9 mouse cellular contexts compared by ENCODE assay signal in the genomic region with DNA sequence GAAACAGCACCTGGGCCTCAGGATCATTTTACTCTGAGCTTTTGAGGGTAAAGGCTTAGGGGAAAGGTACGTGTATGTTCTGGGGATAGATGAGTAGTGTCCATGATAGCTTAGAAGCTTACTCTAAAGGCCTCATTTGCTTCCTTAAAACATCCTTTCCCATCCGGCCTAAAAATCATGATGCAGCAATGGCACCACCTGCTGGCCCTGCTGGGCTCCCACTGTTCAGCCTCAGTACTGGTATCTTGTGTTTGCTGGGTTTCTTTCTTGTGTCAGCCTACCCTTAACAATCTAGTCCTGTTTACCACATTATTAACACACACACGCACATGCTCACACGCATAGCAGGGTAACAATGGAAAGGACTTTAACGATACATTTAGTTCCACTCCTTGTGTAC. TPM values are rescaled to one million over a fixed set of nuclear protein-coding genes. Genes with fewer than 3 reads are reported as not detected.
A peak's percentile ranks its signal among the peaks of the same experiment; 100 is the strongest.
DNase-seq lines count a peak whose midpoint lies in the region; ATAC-seq and TF ChIP-seq lines count a peak whose summit lies in the region.
"Had no signal": no experiment of that assay in that cellular context is flagged by ENCODE, and none has a peak within 500 bp of the region (broad histone marks: within the 10 kb centered on the region; RNA-seq: fewer than 3 reads in every experiment).

No protein-coding gene starts in this region.

- DNase-seq in CH12.LX (ENCODE audit: extremely low read depth): peak; percentile 68
- peak; percentile 43 for DNase-seq in adrenal gland, adult 8-10 months
- peak; percentile 68 for DNase-seq in embryonic facial prominence, embryonic 11.5 days (ENCODE audit: low spot score)
- DNase-seq in heart, postnatal 14 days: peak; percentile 69 to 78
- peak; percentile 84 for DNase-seq in layer of hippocampus, adult 11-12 months (ENCODE audit: low spot score)
- peak; percentile 87 for DNase-seq in lung, embryonic 14.5 days
- DNase-seq in urinary bladder, postnatal 25 days (ENCODE audit: low spot score): peak; percentile 43

- ATAC-seq in embryonic facial prominence, embryonic 11.5 days (replicated peaks; ENCODE audit: insufficient number of reproducible peaks, low FRiP score, low TSS enrichment, low read depth): peak; percentile 52; the same call in 1 of the 2 replicates
- peak; percentile 86 for ATAC-seq in lung, embryonic 14.5 days (ENCODE audit: insufficient read depth)
- peak; percentile 86 for ATAC-seq in neutrophil, adult 5-6 weeks (ENCODE audit: extremely low read depth, insufficient number of reproducible peaks, low FRiP score, poor library complexity, severe bottlenecking)

- H3K4me3 ChIP-seq in CH12.LX (replicated peaks in 1 of 3; ENCODE audit: low read depth in 2 of 3, low read length in 2 of 3, poor library complexity in 1 of 3): no peak overlapping the region
- no peak overlapping the region for H3K4me3 ChIP-seq in embryonic facial prominence, embryonic 11.5 days (ENCODE audit: low read depth, low read length)
- H3K4me3 ChIP-seq in lung, embryonic 14.5 days (ENCODE audit: low read depth, low read length): no peak overlapping the region
- H3K4me3 ChIP-seq: heart, embryonic 13.5 days had no signal

- H3K9ac ChIP-seq in CH12.LX (ENCODE audit: insufficient read depth, low read depth): no peak overlapping the region
- H3K9ac ChIP-seq in embryonic facial prominence, embryonic 11.5 days (replicated peaks; ENCODE audit: low read length): no peak overlapping the region
- no peak overlapping the region for H3K9ac ChIP-seq in lung, embryonic 14.5 days
- H3K9ac ChIP-seq: heart, embryonic 13.5 days had no signal

- TF ChIP-seq POLR2A in CH12.LX (IDR thresholded peaks at IDR 0.05; ENCODE audit: low read depth, low read length): no peak

- peak; percentile 62 to 96 for TF ChIP-seq CTCF in CH12.LX (conservative IDR thresholded peaks at IDR 0.05 in 1 of 2, IDR thresholded peaks at IDR 0.05 in 1 of 2; ENCODE audit: low read depth in 2 of 2, low read length in 2 of 2)
- TF ChIP-seq CTCF in lung, embryonic 14.5 days (IDR thresholded peaks at IDR 0.05; ENCODE audit: low read depth): peak; percentile 89

- peak; percentile 95 for TF ChIP-seq RAD21 in CH12.LX (IDR thresholded peaks at IDR 0.05; ENCODE audit: low read depth, low read length)

- H3K9me3 ChIP-seq in CH12.LX (replicated peaks; ENCODE audit: low read length): no peaks in the 10 kb centered on the region
- no peaks in the 10 kb centered on the region for H3K9me3 ChIP-seq in embryonic facial prominence, embryonic 11.5 days (replicated peaks; ENCODE audit: control insufficient read depth, low read length)
- no peaks in the 10 kb centered on the region for H3K9me3 ChIP-seq in lung, embryonic 14.5 days (ENCODE audit: low read depth, low read length)
- H3K9me3 ChIP-seq: heart, embryonic 13.5 days had no signal

- no peaks in the 10 kb centered on the region for H3K36me3 ChIP-seq in CH12.LX (replicated peaks in 1 of 2; ENCODE audit: control insufficient read depth in 1 of 2, insufficient read depth in 1 of 2, low read length in 1 of 2)
- no peaks in the 10 kb centered on the region for H3K36me3 ChIP-seq in embryonic facial prominence, embryonic 11.5 days (replicated peaks; ENCODE audit: control insufficient read depth, insufficient read depth, low read depth, low read length)
- no peaks in the 10 kb centered on the region for H3K36me3 ChIP-seq in lung, embryonic 14.5 days (ENCODE audit: insufficient read depth)

- no peak overlapping the region for H3K27ac ChIP-seq in CH12.LX (ENCODE audit: insufficient read depth, low read depth)
- no peak overlapping the region for H3K27ac ChIP-seq in embryonic facial prominence, embryonic 11.5 days (replicated peaks; ENCODE audit: low read depth, low read length)
- H3K27ac ChIP-seq in lung, embryonic 14.5 days (ENCODE audit: low read depth): no peak overlapping the region
- H3K27ac ChIP-seq: heart, embryonic 13.5 days had no signal

- peaks cover 0 to 15% of the 10 kb centered on the region in 2 experiments; a peak in 2 of 4 replicates for H3K4me1 ChIP-seq in CH12.LX (ENCODE audit: control insufficient read depth in 1 of 2, insufficient read depth in 2 of 2)
- H3K4me1 ChIP-seq in embryonic facial prominence, embryonic 11.5 days (ENCODE audit: control insufficient read depth, insufficient read depth, low read length): no peaks in the 10 kb centered on the region
- no peaks in the 10 kb centered on the region for H3K4me1 ChIP-seq in lung, embryonic 14.5 days (ENCODE audit: insufficient read depth)
- H3K4me1 ChIP-seq: heart, embryonic 13.5 days had no signal

- H3K4me2 ChIP-seq in CH12.LX (ENCODE audit: insufficient read depth, low read depth, poor library complexity, severe bottlenecking): no peak overlapping the region
- no peak overlapping the region for H3K4me2 ChIP-seq in embryonic facial prominence, embryonic 11.5 days (ENCODE audit: low read depth, low read length)
- no peak overlapping the region for H3K4me2 ChIP-seq in lung, embryonic 14.5 days
- H3K4me2 ChIP-seq: heart, embryonic 13.5 days had no signal

- 35% methylated on average over 5 of the region's 5 CpGs for WGBS in embryonic facial prominence, embryonic 11.5 days
- 21% methylated on average over 5 of the region's 5 CpGs for WGBS in lung, embryonic 14.5 days

- no peak for TF ChIP-seq EP300 in CH12.LX (IDR thresholded peaks at IDR 0.05; ENCODE audit: low read length)

- no peaks in the 10 kb centered on the region for H3K79me2 ChIP-seq in CH12.LX (replicated peaks; ENCODE audit: control insufficient read depth, extremely low read depth, insufficient read depth, poor library complexity, severe bottlenecking)

- dilution Hi-C loops in CH12.LX (cut with MboI; ENCODE audit: extremely low pct_ligation_motif_present, extremely low pct_unique_long_range_greater_than_20kb, low sequenced_read_pairs): no loop called here

- no peaks in the 10 kb centered on the region for H3K27me3 ChIP-seq in CH12.LX (replicated peaks)
- H3K27me3 ChIP-seq in embryonic facial prominence, embryonic 11.5 days (ENCODE audit: control insufficient read depth, insufficient read depth, low read length): no peaks in the 10 kb centered on the region
- H3K27me3 ChIP-seq in lung, embryonic 14.5 days (ENCODE audit: insufficient read depth, low read length): no peaks in the 10 kb centered on the region
- H3K27me3 ChIP-seq: heart, embryonic 13.5 days had no signal

- in situ Hi-C loops in CH12.LX (cut with MboI; ENCODE audit: low pct_ligation_motif_present, low pct_unique_long_range_greater_than_20kb, low sequenced_read_pairs): loop anchor here (25.0 kb wide), 1 partner anchor 350 kb away; the partner anchor contains the start of gene Plxna2

- intact Hi-C loops in heart, postnatal 14 days (cut with DNase I): loop anchor here (5.0 to 10.0 kb wide), 2 partner anchors 210 to 337 kb away; no protein-coding TSS in a partner anchor

TF ChIP-seq in CH12.LX, 34 proteins besides CTCF, POLR2A, EP300 and RAD21:
- TF ChIP-seq PAX5 (IDR thresholded peaks at IDR 0.05; ENCODE audit: low read length) (no peak), BHLHE40 (IDR thresholded peaks at IDR 0.05; ENCODE audit: low read depth, low read length) (no peak), SMC3 (IDR thresholded peaks at IDR 0.05; ENCODE audit: low read depth, low read length) (peak; percentile 85), NRF1 (IDR thresholded peaks at IDR 0.05; ENCODE audit: low read depth, low read length) (no peak), MAX (IDR thresholded peaks at IDR 0.05; ENCODE audit: low read length) (peak; percentile 24; the same call in 1 of the 2 replicates), TCF12 (IDR thresholded peaks at IDR 0.05; ENCODE audit: low read depth, low read length) (no peak), CHD2 (IDR thresholded peaks at IDR 0.05; ENCODE audit: low read length) (no peak), ZC3H11A (IDR thresholded peaks at IDR 0.05; ENCODE audit: low read depth, low read length) (peak; percentile 64), MAZ (IDR thresholded peaks at IDR 0.05; ENCODE audit: low read depth, low read length) (no peak), IRF4 (IDR thresholded peaks at IDR 0.05; ENCODE audit: low read depth, low read length) (peak; percentile 35; the same call in 1 of the 2 replicates), MAFK (IDR thresholded peaks at IDR 0.05; ENCODE audit: insufficient replicate concordance, low read length) (no peak), SIN3A (IDR thresholded peaks at IDR 0.05; ENCODE audit: low read length) (no peak), MEF2A (IDR thresholded peaks at IDR 0.05; ENCODE audit: borderline replicate concordance, low read depth, low read length) (no peak), USF2 (conservative IDR thresholded peaks at IDR 0.05; ENCODE audit: low read depth, low read length) (no peak), E2F4 (IDR thresholded peaks at IDR 0.05; ENCODE audit: insufficient replicate concordance, low read depth, low read length) (no peak), POLR2AphosphoS2 (IDR thresholded peaks at IDR 0.05; ENCODE audit: low read depth, low read length) (no peak), USF1 (IDR thresholded peaks at IDR 0.05; ENCODE audit: low read depth, low read length) (no peak), HCFC1 (IDR thresholded peaks at IDR 0.05; ENCODE audit: low read depth, low read length) (no peak), UBTF (IDR thresholded peaks at IDR 0.05; ENCODE audit: low read depth, low read length) (no peak), JUN (IDR thresholded peaks at IDR 0.05; ENCODE audit: insufficient read depth, low read depth, low read length) (no peak), ZMIZ1 (IDR thresholded peaks at IDR 0.05; ENCODE audit: low read depth, low read length) (no peak), RCOR1 (conservative IDR thresholded peaks at IDR 0.05; ENCODE audit: low read depth, low read length) (no peak), NELFE (IDR thresholded peaks at IDR 0.05; ENCODE audit: low read depth, low read length) (0 out of 2 replicates have a peak, but pooled peaks have one; percentile 13), ELF1 (IDR thresholded peaks at IDR 0.05; ENCODE audit: low read depth, low read length) (peak; percentile 37; the same call in 1 of the 2 replicates), TBP (conservative IDR thresholded peaks at IDR 0.05; ENCODE audit: low read depth, low read length) (no peak), JUND (conservative IDR thresholded peaks at IDR 0.05; ENCODE audit: low read depth, low read length) (no peak)

RNA-seq across cellular contexts. Expression of gene Cd34, which starts 23.6 kb away (rescaled TPM):
- not detected in 2 replicates for total RNA-seq in CH12.LX (2012; rRNA removed)
- total RNA-seq in CH12.LX (2014; rRNA removed): not detected in 2 replicates
- polyA plus RNA-seq in CH12.LX (2012; ENCODE audit: insufficient read length, low read depth): not detected in 2 replicates
- total RNA-seq in adrenal gland, adult 8-10 months (2022): 10 to 100 TPM; 33.4 to 60.6 (median 45.5) TPM
- polyA plus RNA-seq in embryonic facial prominence, embryonic 11.5 days (2014; fragmentation: Nextera tagmentation; extraction: Ambion mirVana): 71.9 and 72.1 TPM in 2 replicates
- 100 to 1,000 TPM; 187 to 190 TPM for total RNA-seq in heart, postnatal 14 days (2021)
- polyA plus RNA-seq in lung, embryonic 14.5 days (2014; fragmentation: Nextera tagmentation; extraction: Ambion mirVana): 164 and 165 TPM in 2 replicates
- 0.49 and 0.58 TPM in 2 replicates for total RNA-seq in neutrophil, adult 5-6 weeks (2017)

Comparison
In these comparisons a context has a peak if more than half of its experiments do, and no peak if none do; other contexts are left out.
1. RNA of gene Cd34, which starts 23.6 kb away (total RNA-seq): 187 to 190 TPM in heart, postnatal 14 days and 33.4 to 60.6 TPM in adrenal gland, adult 8-10 months; 0.49 to 0.58 TPM in neutrophil, adult 5-6 weeks and not detected in CH12.LX; every median in the first group is over 10 times any median in the second.
2. Peak in every context shown above with its lines, with median percentiles within 50 percentile points of each other: DNase-seq and ATAC-seq.